Mouse (Mus musculus) G1E (cell line): ENCODE results near the gene Hsd17b12.

Experiments
- CTCF ChIP-seq: IDR thresholded peaks from 2 replicates; pipeline ENCODE4 v1.5.1; 2012; ENCODE audit warnings: low read depth, low read length, inconsistent platforms, mixed read lengths
- GATA1 ChIP-seq: IDR thresholded peaks from 2 replicates; pipeline ENCODE4 v1.6.1; 2012; ENCODE audit warnings: borderline replicate concordance, low read length, inconsistent platforms, mixed read lengths
- POLR2AphosphoS5 ChIP-seq: IDR thresholded peaks from 2 replicates; pipeline ENCODE4 v1.6.1; 2012; ENCODE audit warnings: low read depth, low read length, inconsistent platforms; ENCODE audit not compliant: insufficient replicate concordance
- TAL1 ChIP-seq: conservative IDR thresholded peaks from 2 replicates; pipeline ENCODE4 v1.6.1; 2012; ENCODE audit warnings: low read depth, low read length, inconsistent platforms, mixed read lengths

GRCm38 (mm10) chr2:94048271-94048670 is 109.5 kb downstream of the Hsd17b12 start:
- TF ChIP-seq CTCF = no peak
- TF ChIP-seq TAL1 = no peak
- no peak for TF ChIP-seq GATA1
- TF ChIP-seq POLR2AphosphoS5 = no peak
